Mouse (Mus musculus) layer of hippocampus, postnatal 10 days (tissue): ENCODE measurements around the gene Tmem259. TPM values are rescaled to one million over a fixed set of nuclear protein-coding genes. Genes with fewer than 3 reads are reported as not detected.
"Not testable (repeated sequence)": the region's sequence is repeated elsewhere in the genome, so short reads cannot be mapped to it uniquely, and the experiment has no call there.

Experiments
- DNase-seq, 2 experiments: peaks; one replicate each; pipeline ENCODE4 v3.0.0; 2021; ENCODE audit warnings: low spot score in 2 of 2
- total RNA-seq, 2 experiments: library from RNA; stranded (reverse); gene quantifications; 2 replicates each; pipeline ENCODE4 v1.2.3; 2021

Tmem259 gene
- total RNA-seq, 2 experiments from 2014 or later = 137 to 139 TPM

DNA sequence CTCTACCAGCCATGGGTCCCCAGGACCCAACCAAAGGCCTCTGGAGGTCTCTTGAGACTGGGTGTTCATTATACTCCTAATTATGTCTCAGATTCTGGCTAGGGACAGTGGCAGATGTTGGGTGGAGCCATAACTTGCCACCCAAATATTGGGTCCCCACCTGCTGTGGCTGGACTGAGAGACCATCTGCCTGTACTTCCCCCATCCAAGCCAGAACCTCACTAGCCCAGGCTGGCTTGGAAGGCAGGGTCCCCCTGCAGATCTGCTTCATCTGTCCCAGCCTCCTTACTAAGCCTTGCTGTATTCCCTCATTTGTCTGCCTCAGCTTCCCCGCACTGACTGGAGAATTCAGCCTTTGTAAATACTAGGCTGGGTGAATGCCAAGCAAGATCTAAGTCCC, 15.9 kb downstream of the Tmem259 start:
- no peak for DNase-seq

DNA sequence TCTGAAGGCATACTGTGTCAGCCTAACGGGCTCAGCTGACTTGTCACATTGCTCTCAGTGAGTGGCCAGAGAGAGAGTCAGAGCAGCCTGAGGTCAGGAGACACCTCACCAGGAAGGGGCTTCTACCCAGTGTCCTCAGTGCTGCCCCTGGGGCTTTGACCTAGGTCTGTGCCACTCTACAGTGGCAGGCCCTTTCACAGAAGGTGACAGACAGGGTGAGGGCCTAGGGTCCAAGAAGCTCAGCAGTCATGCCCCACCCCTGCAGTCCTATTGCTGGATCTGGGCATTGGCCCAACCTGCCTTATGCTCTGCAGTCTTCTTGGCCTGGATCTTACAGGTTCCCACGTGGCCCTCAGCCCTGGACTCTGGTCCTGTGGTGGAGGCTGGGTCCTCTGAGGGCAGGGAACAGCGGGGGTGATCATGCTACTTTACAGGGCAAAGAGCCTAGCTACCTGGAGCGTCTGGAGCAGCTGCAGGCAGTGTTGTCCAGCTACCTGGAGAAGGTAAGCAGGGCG, 17.2 kb downstream of the Tmem259 start:
- DNase-seq = no peak

DNA sequence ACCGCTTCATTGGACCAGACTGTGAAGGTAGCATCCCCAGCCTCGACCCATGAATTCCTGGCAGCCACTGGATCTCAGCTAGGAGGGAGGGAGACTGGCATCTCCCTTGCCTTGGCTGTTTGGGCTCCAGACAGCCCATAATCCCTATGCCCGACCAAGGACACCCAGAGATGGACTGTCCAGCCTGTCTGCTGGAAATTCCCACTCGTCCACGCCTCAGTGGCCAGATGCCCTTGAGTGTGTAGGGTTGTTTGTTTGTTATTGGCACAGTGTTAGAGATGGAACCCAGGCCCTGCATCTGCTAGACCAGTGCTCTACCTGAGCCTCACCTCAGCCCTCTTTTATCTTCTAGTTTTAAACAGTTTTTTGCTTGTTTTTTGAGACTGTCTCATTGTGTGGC, 18.8 kb downstream of the Tmem259 start:
- DNase-seq = no peak

DNA sequence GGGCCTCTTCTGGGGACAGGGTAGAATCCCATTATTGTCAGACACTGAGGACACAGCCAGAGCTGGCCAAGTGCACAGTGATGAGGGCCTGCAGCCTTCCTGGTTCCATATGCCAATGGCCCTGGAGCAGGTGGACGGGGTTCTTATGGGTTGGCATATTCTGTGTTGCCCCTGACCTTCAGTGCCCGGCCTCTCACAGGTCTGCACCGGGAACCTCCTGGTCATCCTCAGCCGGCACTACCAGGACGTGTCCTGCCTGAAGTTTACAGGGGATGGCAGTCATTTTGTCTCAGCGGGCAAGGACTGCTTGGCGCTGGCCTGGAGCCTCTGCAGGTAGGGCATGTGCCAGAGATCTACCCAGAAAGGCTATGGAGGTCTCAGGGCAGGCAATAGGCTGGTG, 19.4 kb downstream of the Tmem259 start:
- DNase-seq = no peak

DNA sequence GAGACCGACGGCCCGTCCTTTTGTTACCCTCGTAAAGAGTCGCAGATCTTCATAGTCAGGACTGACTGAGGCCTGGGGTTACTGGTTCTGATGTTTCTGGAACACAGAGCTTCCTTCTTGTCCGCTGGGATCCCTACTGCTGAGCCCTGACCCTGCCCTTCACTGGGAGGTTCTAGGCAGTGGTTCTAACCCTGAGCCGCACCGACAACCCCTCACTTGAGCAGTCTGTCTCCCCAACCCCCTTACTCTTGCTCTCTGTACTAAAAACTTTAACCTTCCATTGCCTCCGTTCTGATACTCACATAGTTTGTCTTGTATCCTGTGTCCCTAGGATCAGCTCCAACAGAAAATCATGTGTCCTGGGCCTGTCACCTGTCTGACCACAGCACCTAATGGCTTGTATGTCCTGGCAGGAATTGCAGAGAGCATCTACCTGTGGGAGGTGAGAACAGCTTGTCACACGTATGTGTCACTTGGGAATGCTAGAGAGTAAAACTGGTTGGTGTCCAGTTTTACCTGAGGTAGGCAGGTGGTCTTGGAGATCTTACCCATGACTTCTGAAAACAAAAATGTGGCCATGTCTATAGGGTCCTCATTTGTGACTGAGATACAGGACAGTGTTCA, 23.3 kb downstream of the Tmem259 start:
- DNase-seq = no peak

DNA sequence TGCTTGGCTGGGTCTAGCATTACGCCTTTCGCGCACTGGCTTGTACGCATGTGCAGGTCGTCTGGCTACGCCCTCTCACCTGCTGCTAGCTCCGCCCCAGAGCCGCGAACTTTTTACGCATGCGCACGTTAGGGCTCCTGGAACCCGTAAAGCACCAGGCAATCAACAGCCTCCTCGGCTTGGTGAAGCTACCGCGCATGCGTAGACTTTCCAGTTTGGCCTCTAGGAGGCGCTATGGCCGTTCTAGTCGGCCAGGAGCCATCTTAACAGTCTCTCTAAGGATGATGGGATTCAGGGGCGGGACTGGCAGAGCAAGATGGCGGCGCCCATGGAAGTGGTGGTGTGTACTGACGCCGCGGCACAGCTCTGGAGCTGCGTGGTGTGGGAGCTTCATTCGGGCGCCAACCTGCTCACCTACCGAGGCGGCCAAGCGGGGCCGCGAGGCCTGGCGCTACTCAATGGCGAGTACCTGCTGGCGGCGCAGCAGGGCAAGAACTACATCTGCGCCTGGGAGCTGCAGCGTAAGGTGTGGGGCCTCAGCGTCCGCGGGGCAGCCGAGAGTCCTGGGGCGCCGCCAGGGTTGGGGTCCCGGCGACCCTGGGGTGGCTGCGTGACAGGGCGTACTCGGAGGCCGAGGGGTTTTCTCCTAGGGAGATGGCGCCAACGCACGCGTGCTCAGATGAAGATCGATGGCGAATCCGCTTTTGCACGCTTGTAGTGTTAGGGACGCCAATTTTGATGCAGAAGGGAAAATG, 24.1 kb downstream of the Tmem259 start, which contains the start of gene Wdr18:
Gene Wdr18, plus strand, starts transcription at position 306 of the 755 bp plus-strand sequence.
- DNase-seq = peak; percentile 100

DNA sequence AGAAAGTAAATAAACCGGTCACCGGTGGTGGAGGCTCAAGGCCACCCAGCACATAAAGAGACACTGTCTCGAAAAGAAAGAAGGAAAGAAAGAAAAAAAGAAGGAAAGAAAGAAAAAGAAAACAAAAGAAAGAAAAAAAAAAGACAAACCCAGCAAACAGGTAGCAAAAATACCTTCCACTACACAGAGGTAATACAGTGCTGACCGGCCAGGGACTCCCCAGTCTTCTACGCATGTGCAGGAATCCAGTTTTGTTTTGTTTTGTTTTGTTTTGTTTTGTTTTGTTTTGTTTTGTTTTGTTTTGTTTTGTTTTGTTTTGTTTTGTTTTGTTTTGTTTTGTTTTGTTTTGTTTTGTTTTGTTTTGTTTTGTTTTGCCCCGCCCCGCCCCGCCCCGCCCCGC, 24.7 kb downstream of the Tmem259 start:
- not testable (repeated sequence) for DNase-seq

DNA sequence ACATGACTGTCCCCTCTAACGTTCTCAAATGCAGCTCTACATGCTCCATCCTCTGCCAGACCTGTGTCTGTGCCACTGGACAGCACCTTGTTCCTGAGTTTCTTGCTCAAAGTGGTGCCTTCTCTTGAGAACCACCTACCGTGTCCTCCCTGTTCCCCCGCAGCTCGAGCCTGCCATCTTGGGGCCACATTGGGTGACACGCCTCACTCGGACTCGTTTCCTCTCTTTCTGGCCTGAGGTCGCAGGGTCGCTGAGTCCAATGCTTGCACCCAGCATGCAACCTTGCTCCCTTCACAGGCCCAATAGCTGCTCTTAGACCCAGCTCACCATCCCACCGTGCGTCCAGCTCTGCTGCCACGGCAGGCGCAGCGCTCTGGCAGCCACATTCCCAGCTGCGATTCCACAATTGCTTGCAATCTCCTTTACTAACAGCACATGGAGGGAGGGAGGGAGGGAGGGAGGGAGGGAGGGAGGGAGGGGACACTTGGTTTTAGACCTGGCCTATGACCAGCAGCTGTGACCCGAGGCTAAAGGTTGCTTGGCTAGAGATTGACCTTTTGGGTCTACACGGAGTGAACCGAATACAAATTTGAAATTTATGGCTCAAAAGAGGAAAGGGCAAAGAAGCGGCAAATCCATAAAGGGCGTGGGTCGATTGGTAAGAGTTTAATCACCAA, 25.9 kb downstream of the Tmem259 start:
- DNase-seq = peak; percentile 81 to 85

DNA sequence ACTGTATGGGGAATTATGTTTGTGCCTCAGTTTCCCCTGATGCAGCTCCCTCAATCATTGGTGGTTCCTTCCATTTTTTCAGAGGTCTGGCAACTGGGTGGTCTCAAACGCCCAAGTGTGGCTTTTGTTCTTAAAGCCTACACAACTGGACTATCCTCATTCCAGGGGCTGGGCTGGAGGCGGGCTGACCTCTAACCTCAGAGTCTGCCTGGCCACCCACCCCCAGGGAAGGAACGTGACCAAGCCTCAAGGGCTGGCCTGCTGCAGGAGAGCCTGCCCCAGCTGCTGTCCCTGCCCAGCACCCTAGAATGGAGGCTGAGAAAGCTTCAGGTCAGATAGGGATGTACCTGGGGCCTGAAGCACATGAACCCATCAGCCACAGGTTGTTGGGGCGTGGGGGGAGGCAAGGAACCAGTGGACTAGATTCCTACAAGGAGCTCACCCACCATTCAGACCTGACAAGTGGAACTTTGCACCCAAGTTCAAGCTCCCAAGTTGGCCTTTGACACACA, 27.4 kb downstream of the Tmem259 start:
- DNase-seq = no peak

DNA sequence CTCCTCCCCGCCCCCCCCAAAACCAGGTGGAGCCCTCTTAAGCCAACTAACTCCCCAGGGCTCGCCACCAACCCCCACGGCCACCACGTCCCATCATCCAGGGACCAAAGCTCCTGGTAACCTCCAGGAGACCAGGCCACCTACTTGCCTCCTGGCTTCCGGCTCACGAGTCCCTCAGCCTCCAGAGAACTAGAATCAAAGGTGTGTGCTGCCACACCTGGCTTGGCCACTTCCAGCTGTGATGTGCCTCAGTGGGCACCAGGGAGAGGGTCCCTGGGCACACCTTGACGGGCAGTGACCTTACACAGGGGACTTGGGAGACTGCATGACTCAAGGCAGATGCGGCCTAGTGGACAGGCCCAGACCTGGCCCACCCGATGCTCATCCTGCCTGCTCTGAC, 28.4 kb downstream of the Tmem259 start:
- DNase-seq = no peak

DNA sequence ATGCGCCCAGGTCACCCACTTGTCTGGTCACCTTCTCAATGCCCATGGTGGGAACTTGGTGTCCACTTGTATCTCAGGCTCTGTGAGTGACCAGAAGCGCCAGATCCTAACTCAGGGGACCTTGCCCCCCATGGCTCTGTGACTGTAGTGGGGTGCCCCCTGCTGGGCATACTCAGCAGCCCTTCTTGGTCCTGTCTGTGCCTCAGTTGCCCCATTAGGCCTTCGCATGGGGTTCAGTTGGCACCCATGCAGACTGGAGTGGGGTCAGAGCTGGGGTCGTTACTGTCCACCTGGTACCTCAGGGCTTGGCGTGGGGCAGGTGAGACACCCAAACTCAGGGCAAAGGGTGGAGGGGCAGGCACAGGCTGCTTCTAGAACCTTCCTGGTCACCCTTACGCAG, 30.2 kb downstream of the Tmem259 start:
- DNase-seq = peak in 1 of 2 experiments; percentile 59

DNA sequence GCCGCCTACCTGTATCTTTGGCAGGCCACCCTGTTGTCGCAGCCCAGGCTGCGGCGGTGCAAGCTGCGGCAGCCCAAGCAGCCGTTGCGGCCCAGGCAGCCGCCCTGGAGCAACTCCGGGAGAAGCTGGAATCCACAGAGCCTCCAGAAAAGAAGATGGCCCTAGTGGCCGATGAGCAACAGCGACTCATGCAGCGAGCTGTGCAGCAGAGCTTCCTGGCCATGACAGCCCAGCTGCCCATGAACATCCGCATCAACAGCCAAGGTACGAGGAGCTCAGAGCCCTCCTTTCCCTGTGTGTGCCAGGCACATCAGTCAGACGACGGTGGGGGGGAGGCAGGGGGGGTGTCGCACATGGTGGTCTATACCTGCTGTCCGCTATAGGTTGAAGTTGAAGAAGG, 33.5 kb downstream of the Tmem259 start:
- DNase-seq = no peak

DNA sequence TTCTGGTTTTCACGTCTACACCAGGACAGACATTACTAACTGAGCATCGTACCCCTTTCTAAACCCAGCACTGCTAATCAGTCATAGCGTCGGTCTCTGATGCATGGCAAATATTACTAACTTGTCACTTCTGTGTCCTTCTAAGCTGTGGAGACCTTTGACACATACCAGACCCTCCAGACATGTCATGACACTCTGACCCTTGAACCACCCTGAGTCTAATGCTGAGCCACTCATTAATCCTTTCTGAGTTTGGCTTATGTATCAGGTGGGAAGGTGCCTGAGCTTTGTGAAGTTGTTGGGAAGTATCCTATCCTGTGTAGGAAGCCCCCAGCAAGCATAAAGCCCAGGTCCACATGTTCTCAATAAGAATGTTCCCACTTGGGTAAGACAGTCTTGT, 34.3 kb downstream of the Tmem259 start:
- DNase-seq = no peak

DNA sequence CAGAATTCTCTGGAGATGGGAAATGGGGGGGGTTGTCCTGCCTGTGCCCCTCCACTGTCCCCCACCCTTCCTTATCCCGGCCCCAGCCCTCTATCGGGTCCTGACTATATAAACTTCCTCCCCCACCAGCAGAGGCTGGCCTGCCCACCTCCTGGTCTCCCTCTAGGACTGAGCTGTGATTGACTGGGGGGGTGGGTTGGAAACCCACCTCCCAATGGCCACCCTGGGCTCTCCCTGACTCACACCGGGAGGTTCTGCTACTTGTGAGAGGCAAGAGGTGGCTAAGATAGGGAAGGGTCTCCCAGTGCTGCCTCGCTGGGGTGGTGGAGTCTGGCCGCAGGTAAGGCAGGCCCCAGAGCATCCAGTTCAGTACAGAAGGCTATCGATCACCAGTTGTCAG, 36.6 kb downstream of the Tmem259 start:
- DNase-seq = no peak

DNA sequence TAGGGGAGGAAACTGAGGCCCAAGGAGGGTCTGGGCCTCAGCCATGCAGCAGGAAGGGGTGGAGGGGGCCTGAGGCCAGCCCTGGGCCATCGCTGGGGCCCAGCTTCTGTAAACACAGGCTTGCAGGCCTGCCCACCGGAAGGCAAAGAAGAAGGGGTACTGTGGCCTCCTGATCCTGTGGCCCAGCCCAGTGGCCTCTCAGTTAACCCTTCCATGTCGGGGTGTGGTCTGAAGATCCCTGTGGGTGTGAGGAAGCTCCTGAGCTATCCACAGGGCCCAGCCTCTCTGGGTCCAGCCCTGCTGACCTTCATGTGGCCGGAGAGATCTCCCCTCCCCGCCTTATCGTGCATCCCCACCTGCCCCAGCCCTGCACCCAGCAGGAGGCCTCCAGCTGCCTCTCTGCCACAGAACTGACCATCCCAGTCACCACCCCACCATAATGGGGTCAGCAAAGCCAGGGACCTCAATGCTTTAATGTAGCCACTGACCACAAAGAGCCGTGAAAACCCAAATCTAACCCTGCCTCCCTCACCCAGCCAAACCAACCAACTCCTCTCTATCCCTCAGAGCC, 37.3 kb downstream of the Tmem259 start:
- DNase-seq = no peak

DNA sequence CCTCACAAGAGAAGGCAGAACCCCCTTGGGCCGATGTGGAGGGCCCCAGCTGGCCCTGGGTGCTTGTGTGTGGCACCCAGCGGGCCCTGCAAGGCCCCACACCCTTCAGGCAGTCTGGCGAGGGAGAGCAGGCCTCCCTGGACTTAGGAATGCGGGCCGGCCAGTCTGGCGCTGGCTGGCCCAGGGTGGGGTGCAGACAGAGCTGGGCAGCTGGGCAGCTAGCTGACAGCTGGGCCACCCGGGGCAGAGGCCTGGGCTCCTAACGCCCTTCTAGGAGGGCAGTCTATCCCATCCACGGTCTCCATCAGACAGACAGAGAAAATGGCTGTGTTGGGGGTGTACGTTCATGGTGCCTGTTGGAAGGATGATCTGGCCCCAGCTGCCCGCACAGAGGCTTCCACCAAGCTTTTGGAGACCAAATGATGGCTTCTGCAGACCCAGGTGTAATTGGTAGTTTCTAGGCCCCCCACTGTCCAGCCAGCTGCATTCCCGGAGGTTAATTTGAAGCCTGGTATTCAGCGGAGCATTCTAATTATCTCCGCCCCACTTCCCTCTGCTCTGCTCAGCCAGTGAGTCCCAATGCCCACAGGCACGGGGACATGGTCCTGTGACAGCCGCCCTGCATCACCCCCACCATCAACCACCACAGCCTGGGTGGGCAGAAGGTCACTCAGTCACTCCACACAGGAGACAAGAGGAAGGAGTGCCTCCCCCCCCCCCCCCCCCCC, 38.5 kb downstream of the Tmem259 start:
- DNase-seq = no peak

DNA sequence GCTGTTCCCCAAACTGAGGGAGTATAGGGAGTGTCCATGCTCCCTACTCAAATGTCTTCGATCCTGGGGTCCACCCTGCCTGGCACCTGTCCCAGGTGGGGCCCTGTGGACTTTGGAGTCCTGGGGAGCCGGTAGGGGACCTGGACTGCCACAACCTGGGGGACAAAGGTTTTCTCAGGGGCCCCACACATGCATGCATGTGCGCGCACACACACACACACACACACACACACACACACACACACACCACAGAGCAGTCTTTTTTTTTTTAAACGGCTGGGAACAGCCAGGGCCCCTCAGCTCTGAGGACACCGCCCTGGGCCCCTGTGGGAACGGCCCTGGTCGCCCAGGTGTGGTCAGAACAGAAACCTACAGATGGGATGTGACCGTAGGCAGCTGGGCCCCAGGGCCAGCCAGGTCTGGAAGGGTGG, 40.6 kb downstream of the Tmem259 start:
- DNase-seq = no peak

DNA sequence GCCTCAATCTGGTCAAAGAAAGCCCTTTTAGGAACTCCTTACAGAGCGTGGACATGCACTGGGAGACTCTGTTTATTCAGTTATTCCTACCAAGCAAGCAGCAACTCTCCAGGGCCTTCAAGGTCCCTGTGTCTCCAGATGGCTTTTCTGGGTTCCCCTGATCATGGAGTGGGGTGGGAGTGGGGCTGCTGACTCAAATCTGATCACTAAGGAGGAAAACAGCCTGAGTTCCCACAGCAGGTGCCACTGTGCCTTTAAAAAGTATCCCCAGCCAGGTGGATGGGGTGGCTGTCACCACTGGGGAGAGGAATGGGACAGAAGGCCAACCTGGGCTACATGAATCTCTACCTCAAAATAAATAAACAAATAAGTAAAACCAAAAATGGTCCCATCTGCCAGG, 41.1 kb downstream of the Tmem259 start:
- no peak for DNase-seq

DNA sequence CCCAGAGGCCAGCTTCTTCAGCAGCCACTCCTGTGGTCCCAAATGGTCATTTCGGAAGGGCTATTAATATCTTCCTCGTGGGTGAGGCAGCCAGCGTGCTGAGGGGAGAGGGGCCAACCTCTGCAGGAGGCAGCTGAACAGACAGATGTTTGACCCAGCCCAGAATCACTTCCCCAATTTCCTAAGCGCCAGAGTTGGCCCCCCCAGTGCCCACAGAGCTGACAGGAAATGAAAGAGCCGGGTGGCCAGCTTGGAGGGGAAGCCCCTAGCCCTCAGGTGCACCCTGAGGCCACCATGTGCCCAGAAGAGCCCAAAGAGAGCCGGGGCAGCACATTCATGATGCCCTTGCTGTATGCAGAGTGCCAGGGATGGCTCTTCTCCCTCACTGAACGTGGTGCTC, 43.4 kb downstream of the Tmem259 start:
- DNase-seq = no peak

DNA sequence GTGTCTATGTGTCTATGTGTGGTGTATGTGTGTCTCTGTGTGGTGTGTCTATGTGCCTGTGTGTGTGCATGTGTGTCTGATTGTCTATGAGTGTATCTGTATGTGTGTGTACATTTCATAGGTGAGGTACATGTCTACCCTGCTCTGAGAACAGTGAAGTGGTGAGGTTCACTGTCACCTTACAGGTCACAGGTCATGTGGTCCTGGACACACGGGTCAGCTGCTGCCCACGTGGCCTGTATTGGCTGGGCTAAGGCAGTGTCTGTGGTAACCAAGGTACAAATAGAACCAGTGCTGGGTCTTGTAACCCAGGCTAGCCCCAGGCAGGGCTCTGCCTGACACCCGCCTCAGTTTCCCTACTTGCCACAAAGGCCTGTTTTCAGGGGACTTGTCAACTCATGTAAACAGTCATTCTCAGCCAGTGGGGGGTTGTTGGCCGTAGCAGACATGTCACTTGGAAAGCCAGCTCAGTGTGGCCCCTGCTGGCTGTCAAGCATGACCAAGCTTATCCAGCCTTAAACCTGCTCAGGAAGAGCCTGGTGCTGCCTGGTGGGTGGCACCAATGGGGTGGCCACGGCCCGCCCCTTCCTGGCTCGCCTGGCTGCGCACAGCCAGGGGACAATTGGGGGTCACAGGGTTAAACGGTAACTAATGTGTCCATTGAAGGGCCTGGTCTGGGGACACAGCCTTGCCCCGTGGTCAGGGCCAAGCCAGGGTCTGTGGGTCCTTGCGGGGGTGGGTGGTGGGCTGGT, 46.2 kb downstream of the Tmem259 start:
- DNase-seq = no peak
